Mouse (Mus musculus): ENCODE measurements around the gene Aifm2. TPM values are rescaled to one million over a fixed set of nuclear protein-coding genes. Genes with fewer than 3 reads are reported as not detected.

The Aifm2 gene
- polyA plus RNA-seq, 1 experiment from 2014 or later = 8.2 TPM

- no peaks in the 10 kb centered on the region for H3K36me3 ChIP-seq
Measured at GRCm38 (mm10) chr10:61722215-61722614, 7.2 kb downstream of the Aifm2 start.

GRCm38 (mm10) chr10:61723271-61723670, 8.2 kb downstream of the Aifm2 start:
- no peaks in the 10 kb centered on the region for H3K9me3 ChIP-seq
- no peaks in the 10 kb centered on the region for H3K36me3 ChIP-seq
- no peaks in the 10 kb centered on the region for H3K4me1 ChIP-seq (replicated peaks)
- H3K27ac ChIP-seq = no peak overlapping the region
- H3K27me3 ChIP-seq = no peaks in the 10 kb centered on the region
- no peak for ATAC-seq (ENCODE audit: low FRiP score)
- H3K9ac ChIP-seq = no peak overlapping the region
- no peak overlapping the region for H3K4me2 ChIP-seq
- no peak overlapping the region for H3K4me3 ChIP-seq
- 74% methylated on average over 6 of the region's 6 CpGs for WGBS

More at GRCm38 (mm10) chr10:61722215-61722614, 7.2 kb downstream of the Aifm2 start:
- Histone ChIP-seq H3K9ac (no peak overlapping the region), H3K9me3 (no peaks in the 10 kb centered on the region), H3K4me2 (no peak overlapping the region), H3K27me3 (peaks cover 5% of the 10 kb centered on the region), H3K4me1 (replicated peaks) (no peaks in the 10 kb centered on the region), H3K27ac (no peak overlapping the region), H3K4me3 (no peak overlapping the region)
- ATAC-seq (ENCODE audit: low FRiP score) = no peak
- 82% methylated on average over 3 of the region's 3 CpGs for WGBS

- H3K9ac ChIP-seq = no peak overlapping the region
- H3K27me3 ChIP-seq = no peaks in the 10 kb centered on the region
- H3K4me3 ChIP-seq = no peak overlapping the region
- no peaks in the 10 kb centered on the region for H3K36me3 ChIP-seq
- H3K9me3 ChIP-seq = no peaks in the 10 kb centered on the region
- no peaks in the 10 kb centered on the region for H3K4me1 ChIP-seq (replicated peaks)
- no peak overlapping the region for H3K27ac ChIP-seq
- 66% methylated on average over 11 of the region's 11 CpGs for WGBS
- ATAC-seq (ENCODE audit: low FRiP score) = no peak
- no peak overlapping the region for H3K4me2 ChIP-seq
Measured at GRCm38 (mm10) chr10:61729181-61729580, 14.1 kb downstream of the Aifm2 start.

- Histone ChIP-seq H3K4me2 (no peak overlapping the region), H3K4me1 (replicated peaks) (no peaks in the 10 kb centered on the region), H3K27me3 (no peaks in the 10 kb centered on the region), H3K9ac (no peak overlapping the region), H3K9me3 (no peaks in the 10 kb centered on the region), H3K36me3 (no peaks in the 10 kb centered on the region), H3K27ac (no peak overlapping the region), H3K4me3 (no peak overlapping the region)
- no peak for ATAC-seq (ENCODE audit: low FRiP score)
- WGBS = 96% methylated on average over 6 of the region's 6 CpGs
Measured at GRCm38 (mm10) chr10:61730171-61730570, 15.1 kb downstream of the Aifm2 start.

GRCm38 (mm10) chr10:61734377-61734776, 19.3 kb downstream of the Aifm2 start:
- H3K4me3 ChIP-seq = no peak overlapping the region
- no peaks in the 10 kb centered on the region for H3K27me3 ChIP-seq
- H3K9ac ChIP-seq = no peak overlapping the region
- H3K9me3 ChIP-seq = no peaks in the 10 kb centered on the region
- no peak overlapping the region for H3K27ac ChIP-seq
- ATAC-seq (ENCODE audit: low FRiP score) = no peak
- no peak overlapping the region for H3K4me2 ChIP-seq
- H3K36me3 ChIP-seq = peaks cover 28% of the 10 kb centered on the region
- 50% methylated on average over 3 of the region's 3 CpGs for WGBS
- H3K4me1 ChIP-seq (replicated peaks) = no peaks in the 10 kb centered on the region

GRCm38 (mm10) chr10:61736671-61737078, 21.6 kb downstream of the Aifm2 start:
- Histone ChIP-seq H3K36me3 (peaks cover 51% of the 10 kb centered on the region), H3K4me3 (no peak overlapping the region), H3K27ac (peak overlapping the region; percentile 13), H3K9ac (0 out of 2 replicates have a peak overlapping the region, but pooled peaks have one; percentile 4), H3K4me2 (no peak overlapping the region), H3K9me3 (no peaks in the 10 kb centered on the region), H3K4me1 (replicated peaks) (no peaks in the 10 kb centered on the region), H3K27me3 (no peaks in the 10 kb centered on the region)
- 69% methylated on average over 10 of the region's 10 CpGs for WGBS
- ATAC-seq (ENCODE audit: low FRiP score) = no peak

- WGBS = 100% methylated on average over 1 of the region's 1 CpGs
- H3K9ac ChIP-seq = 0 out of 2 replicates have a peak overlapping the region, but pooled peaks have one; percentile 4
- no peak overlapping the region for H3K4me3 ChIP-seq
- no peak overlapping the region for H3K4me2 ChIP-seq
- H3K27ac ChIP-seq = no peak overlapping the region
- ATAC-seq (ENCODE audit: low FRiP score) = no peak
- peaks cover 59% of the 10 kb centered on the region for H3K36me3 ChIP-seq
- no peaks in the 10 kb centered on the region for H3K27me3 ChIP-seq
- H3K4me1 ChIP-seq (replicated peaks) = no peaks in the 10 kb centered on the region
- H3K9me3 ChIP-seq = no peaks in the 10 kb centered on the region
Measured at GRCm38 (mm10) chr10:61737537-61737936, 22.5 kb downstream of the Aifm2 start.

GRCm38 (mm10) chr10:61738126-61738525, 23.1 kb downstream of the Aifm2 start:
- ATAC-seq (ENCODE audit: low FRiP score) = no peak
- no peak overlapping the region for H3K9ac ChIP-seq
- no peak overlapping the region for H3K4me3 ChIP-seq
- H3K27me3 ChIP-seq = no peaks in the 10 kb centered on the region
- no peak overlapping the region for H3K27ac ChIP-seq
- no peak overlapping the region for H3K4me2 ChIP-seq
- WGBS = 94% methylated on average over 4 of the region's 4 CpGs
- H3K4me1 ChIP-seq (replicated peaks) = no peaks in the 10 kb centered on the region
- H3K36me3 ChIP-seq = peaks cover 65% of the 10 kb centered on the region
- H3K9me3 ChIP-seq = no peaks in the 10 kb centered on the region

- WGBS = 90% methylated on average over 1 of the region's 1 CpGs
- Histone ChIP-seq H3K9me3 (no peaks in the 10 kb centered on the region; the same call in 1 of the 2 replicates), H3K4me3 (no peak overlapping the region), H3K9ac (no peak overlapping the region), H3K27me3 (no peaks in the 10 kb centered on the region), H3K27ac (no peak overlapping the region), H3K36me3 (peaks cover 97% of the 10 kb centered on the region), H3K4me2 (no peak overlapping the region), H3K4me1 (replicated peaks) (no peaks in the 10 kb centered on the region)
- ATAC-seq (ENCODE audit: low FRiP score) = no peak
Measured at GRCm38 (mm10) chr10:61741306-61741705, 26.2 kb downstream of the Aifm2 start.

GRCm38 (mm10) chr10:61741873-61742272, 26.8 kb downstream of the Aifm2 start:
- no peak for ATAC-seq (ENCODE audit: low FRiP score)
- H3K4me3 ChIP-seq = no peak overlapping the region
- no peak overlapping the region for H3K27ac ChIP-seq
- H3K4me2 ChIP-seq = no peak overlapping the region
- H3K36me3 ChIP-seq = peaks cover 100% of the 10 kb centered on the region
- WGBS = 84% methylated on average over 4 of the region's 4 CpGs
- H3K27me3 ChIP-seq = no peaks in the 10 kb centered on the region
- no peaks in the 10 kb centered on the region; the same call in 1 of the 2 replicates for H3K9me3 ChIP-seq
- H3K9ac ChIP-seq = no peak overlapping the region
- no peaks in the 10 kb centered on the region for H3K4me1 ChIP-seq (replicated peaks)

- Histone ChIP-seq H3K36me3 (peaks cover 100% of the 10 kb centered on the region), H3K4me2 (no peak overlapping the region), H3K9ac (no peak overlapping the region), H3K27me3 (no peaks in the 10 kb centered on the region), H3K4me3 (no peak overlapping the region), H3K4me1 (replicated peaks) (no peaks in the 10 kb centered on the region), H3K9me3 (no peaks in the 10 kb centered on the region; the same call in 1 of the 2 replicates), H3K27ac (no peak overlapping the region)
- no peak for ATAC-seq (ENCODE audit: low FRiP score)
- 96% methylated on average over 8 of the region's 8 CpGs for WGBS
Measured at GRCm38 (mm10) chr10:61742336-61742735, 27.3 kb downstream of the Aifm2 start.

GRCm38 (mm10) chr10:61745133-61745532, 30.1 kb downstream of the Aifm2 start:
- no peak overlapping the region for H3K4me2 ChIP-seq
- H3K27me3 ChIP-seq = no peaks in the 10 kb centered on the region
- H3K4me1 ChIP-seq (replicated peaks) = no peaks in the 10 kb centered on the region
- no peak overlapping the region for H3K4me3 ChIP-seq
- H3K36me3 ChIP-seq = peaks cover 98% of the 10 kb centered on the region
- H3K9ac ChIP-seq = no peak overlapping the region
- 93% methylated on average over 4 of the region's 4 CpGs for WGBS
- no peaks in the 10 kb centered on the region; the same call in 1 of the 2 replicates for H3K9me3 ChIP-seq
- H3K27ac ChIP-seq = no peak overlapping the region
- ATAC-seq (ENCODE audit: low FRiP score) = no peak

- 87% methylated on average over 13 of the region's 13 CpGs for WGBS
- peaks cover 98% of the 10 kb centered on the region for H3K36me3 ChIP-seq
- no peaks in the 10 kb centered on the region for H3K27me3 ChIP-seq
- no peaks in the 10 kb centered on the region for H3K4me1 ChIP-seq (replicated peaks)
- no peak overlapping the region for H3K4me2 ChIP-seq
- H3K4me3 ChIP-seq = no peak overlapping the region
- ATAC-seq (ENCODE audit: low FRiP score) = no peak
- peak overlapping the region; percentile 32 for H3K27ac ChIP-seq
- H3K9ac ChIP-seq = no peak overlapping the region
- H3K9me3 ChIP-seq = no peaks in the 10 kb centered on the region; the same call in 1 of the 2 replicates
Measured at GRCm38 (mm10) chr10:61747302-61747701, 32.2 kb downstream of the Aifm2 start.
